Mouse (Mus musculus): ENCODE data around the gene Cpe. TPM values are rescaled to one million over a fixed set of nuclear protein-coding genes. Genes with fewer than 3 reads are reported as not detected.
"Not testable (repeated sequence)": the region's sequence is repeated elsewhere in the genome, so short reads cannot be mapped to it uniquely, and the experiment has no call there.

The Cpe gene
- total RNA-seq, 1 experiment from 2014 or later = 437 TPM

- no peak for DNase-seq
Observed at GRCm38 (mm10) chr8:64676381-64676780, 16.5 kb downstream of the Cpe start.

GRCm38 (mm10) chr8:64674951-64675585, 17.8 kb downstream of the Cpe start:
- no peak for DNase-seq

- no peak for DNase-seq
Observed at GRCm38 (mm10) chr8:64672920-64673319, 19.9 kb downstream of the Cpe start.

GRCm38 (mm10) chr8:64671937-64672336, 20.9 kb downstream of the Cpe start:
- no peak for DNase-seq

- not testable (repeated sequence) for DNase-seq
Observed at GRCm38 (mm10) chr8:64666305-64666704, 26.5 kb downstream of the Cpe start.

GRCm38 (mm10) chr8:64665563-64665962, 27.3 kb downstream of the Cpe start:
- no peak for DNase-seq

- no peak for DNase-seq
Observed at GRCm38 (mm10) chr8:64664811-64665210, 28.0 kb downstream of the Cpe start.

GRCm38 (mm10) chr8:64664350-64664749, 28.5 kb downstream of the Cpe start:
- no peak for DNase-seq

GRCm38 (mm10) chr8:64659097-64659496, 33.8 kb downstream of the Cpe start:
- DNase-seq = no peak

- DNase-seq = no peak
Observed at GRCm38 (mm10) chr8:64657980-64658401, 34.9 kb downstream of the Cpe start.

- DNase-seq = no peak
Observed at GRCm38 (mm10) chr8:64657517-64657916, 35.3 kb downstream of the Cpe start.

GRCm38 (mm10) chr8:64655887-64656286, 37.0 kb downstream of the Cpe start:
- DNase-seq = no peak

GRCm38 (mm10) chr8:64655087-64655486, 37.8 kb downstream of the Cpe start:
- no peak for DNase-seq

- no peak for DNase-seq
Observed at GRCm38 (mm10) chr8:64652285-64652684, 40.6 kb downstream of the Cpe start.

GRCm38 (mm10) chr8:64648063-64648462, 44.8 kb downstream of the Cpe start:
- no peak for DNase-seq

GRCm38 (mm10) chr8:64647148-64647547, 45.7 kb downstream of the Cpe start:
- no peak for DNase-seq

- DNase-seq = no peak
Observed at GRCm38 (mm10) chr8:64646421-64646820, 46.4 kb downstream of the Cpe start.

- no peak for DNase-seq
Observed at GRCm38 (mm10) chr8:64644108-64645005, 48.5 kb downstream of the Cpe start.

GRCm38 (mm10) chr8:64643382-64643781, 49.5 kb downstream of the Cpe start:
- DNase-seq = peak; percentile 66

- no peak for DNase-seq
Observed at GRCm38 (mm10) chr8:64642799-64643198, 50.1 kb downstream of the Cpe start.

- no peak for DNase-seq
Observed at GRCm38 (mm10) chr8:64640599-64640998, 52.3 kb downstream of the Cpe start.

- peak; percentile 49 for DNase-seq
Observed at GRCm38 (mm10) chr8:64639676-64640075, 53.2 kb downstream of the Cpe start.

- no peak for DNase-seq
Observed at GRCm38 (mm10) chr8:64634901-64635300, 58.0 kb downstream of the Cpe start.

All from adrenal gland, postnatal 14 days (tissue).